29 mouse cellular contexts compared by ENCODE assay signal in genomic region chr10:98718706-98719105, GRCm38 (mm10).
A peak's percentile ranks its signal among the peaks of the same experiment; 100 is the strongest.
DNase-seq lines count a peak whose midpoint lies in the region; ATAC-seq and TF ChIP-seq lines count a peak whose summit lies in the region.
"Had no signal": no experiment of that assay in that cellular context is flagged by ENCODE, and none has a peak within 500 bp of the region (broad histone marks: within the 10 kb centered on the region; RNA-seq: fewer than 3 reads in every experiment).

No protein-coding gene starts in this region.

- no peak for TF ChIP-seq CTCF in G1E (IDR thresholded peaks at IDR 0.05; ENCODE audit: low read depth, low read length)

- no peak overlapping the region for H3K27ac ChIP-seq in liver, embryonic 12.5 days
- no peak overlapping the region for H3K27ac ChIP-seq in forebrain, embryonic 14.5 days (ENCODE audit: low read depth, low read length)
- H3K27ac ChIP-seq: forebrain, embryonic 13.5 days; hindbrain, embryonic 10.5 days; intestine, embryonic 15.5 days; kidney, embryonic 15.5 days; layer of hippocampus, adult 2 months; limb, embryonic 15.5 days; lung, embryonic 15.5 days; midbrain, embryonic 13.5 days had no signal

- WGBS in liver, embryonic 12.5 days (ENCODE audit: insufficient replicate concordance): 42% methylated on average over 4 of the region's 4 CpGs
- WGBS in forebrain, embryonic 14.5 days: 77% methylated on average over 4 of the region's 4 CpGs

- H3K27me3 ChIP-seq in G1E (ENCODE audit: insufficient read depth, low read length): no peaks in the 10 kb centered on the region
- H3K27me3 ChIP-seq in liver, embryonic 12.5 days (replicated peaks): no peaks in the 10 kb centered on the region
- no peaks in the 10 kb centered on the region for H3K27me3 ChIP-seq in forebrain, embryonic 14.5 days (replicated peaks; ENCODE audit: control insufficient read depth, insufficient read depth, low read length)
- H3K27me3 ChIP-seq: forebrain, embryonic 13.5 days; intestine, embryonic 15.5 days; kidney, embryonic 15.5 days; limb, embryonic 15.5 days; lung, embryonic 15.5 days; megakaryocyte, embryonic 14.5 days; midbrain, embryonic 13.5 days; Patski had no signal

- H3K4me1 ChIP-seq in G1E (ENCODE audit: insufficient read depth, low read depth, low read length): peaks cover 58% of the 10 kb centered on the region
- peaks cover 34% of the 10 kb centered on the region for H3K4me1 ChIP-seq in liver, embryonic 12.5 days
- no peaks in the 10 kb centered on the region for H3K4me1 ChIP-seq in forebrain, embryonic 14.5 days (ENCODE audit: control insufficient read depth, insufficient read depth, low read length)
- H3K4me1 ChIP-seq: forebrain, embryonic 13.5 days; hindbrain, embryonic 10.5 days; intestine, embryonic 15.5 days; limb, embryonic 15.5 days; midbrain, embryonic 13.5 days had no signal

- no peak overlapping the region for H3K4me2 ChIP-seq in liver, embryonic 12.5 days
- no peak overlapping the region for H3K4me2 ChIP-seq in forebrain, embryonic 14.5 days (ENCODE audit: low read length)
- H3K4me2 ChIP-seq: forebrain, embryonic 13.5 days; intestine, embryonic 15.5 days; kidney, embryonic 15.5 days; limb, embryonic 15.5 days; lung, embryonic 15.5 days; midbrain, embryonic 13.5 days had no signal

- ATAC-seq in G1E (ENCODE audit: extremely low read depth, insufficient number of reproducible peaks, low FRiP score, poor library complexity, severe bottlenecking): peak; percentile 64
- peak; percentile 88 for ATAC-seq in liver, embryonic 12.5 days
- ATAC-seq in megakaryocyte, adult 5-6 weeks (ENCODE audit: poor library complexity, severe bottlenecking): peak; percentile 81
- no peak for ATAC-seq in forebrain, embryonic 14.5 days
- ATAC-seq in activated CD4-positive, CD25-positive, alpha-beta regulatory T cell, adult 4 months: no peak
- ATAC-seq: forebrain, embryonic 13.5 days; hindbrain, embryonic 16.5 days; intestine, embryonic 15.5 days; midbrain, embryonic 13.5 days; Patski had no signal

- H3K9me3 ChIP-seq in G1E (replicated peaks): no peaks in the 10 kb centered on the region
- H3K9me3 ChIP-seq in liver, embryonic 12.5 days (replicated peaks): no peaks in the 10 kb centered on the region
- H3K9me3 ChIP-seq in forebrain, embryonic 14.5 days (replicated peaks; ENCODE audit: control insufficient read depth, low read length): no peaks in the 10 kb centered on the region
- H3K9me3 ChIP-seq: forebrain, embryonic 13.5 days; hindbrain, embryonic 10.5 days; intestine, embryonic 15.5 days; kidney, embryonic 15.5 days; limb, embryonic 15.5 days; lung, embryonic 15.5 days; megakaryocyte, embryonic 14.5 days; midbrain, embryonic 13.5 days had no signal

- no peak overlapping the region for H3K9ac ChIP-seq in liver, embryonic 12.5 days
- H3K9ac ChIP-seq in forebrain, embryonic 14.5 days (ENCODE audit: low read length): no peak overlapping the region
- H3K9ac ChIP-seq: forebrain, embryonic 13.5 days; intestine, embryonic 15.5 days; kidney, embryonic 15.5 days; limb, embryonic 15.5 days; lung, embryonic 15.5 days; midbrain, embryonic 13.5 days had no signal

- H3K4me3 ChIP-seq in G1E (ENCODE audit: low read depth, low read length): no peak overlapping the region
- H3K4me3 ChIP-seq in liver, embryonic 12.5 days: no peak overlapping the region
- no peak overlapping the region for H3K4me3 ChIP-seq in forebrain, embryonic 14.5 days (ENCODE audit: low read depth, low read length)
- H3K4me3 ChIP-seq: forebrain, embryonic 13.5 days; hindbrain, embryonic 10.5 days; intestine, embryonic 15.5 days; kidney, embryonic 15.5 days; layer of hippocampus, adult 2 months; limb, embryonic 15.5 days; lung, embryonic 15.5 days; megakaryocyte, embryonic 14.5 days; midbrain, embryonic 13.5 days had no signal

- H3K36me3 ChIP-seq in G1E (replicated peaks): no peaks in the 10 kb centered on the region
- H3K36me3 ChIP-seq in liver, embryonic 12.5 days: no peaks in the 10 kb centered on the region
- H3K36me3 ChIP-seq in forebrain, embryonic 14.5 days (ENCODE audit: control insufficient read depth, insufficient read depth, low read length): no peaks in the 10 kb centered on the region
- H3K36me3 ChIP-seq: hindbrain, embryonic 10.5 days; intestine, embryonic 15.5 days; kidney, embryonic 15.5 days; limb, embryonic 15.5 days; lung, embryonic 15.5 days; midbrain, embryonic 13.5 days had no signal

- DNase-seq in G1E (ENCODE audit: low spot score): no peak
- DNase-seq in c-Kit-positive CD71-negative TER-119-negative erythroid progenitor cells, embryonic 14.5 days (ENCODE audit: low read depth): peak; percentile 14
- DNase-seq in adrenal gland, adult 8-10 months: no peak
- no peak for DNase-seq in forebrain, embryonic 14.5 days (ENCODE audit: low spot score)
- no peak for DNase-seq in kidney, adult 11 months
- DNase-seq: adrenal gland, postnatal 25 days; B cell, adult 2 months; cerebellum, adult 2 months; cerebellum, postnatal 25 days; gastrocnemius, postnatal 36 days; heart, postnatal 14 days; kidney, postnatal 25 days; left cerebral cortex, postnatal 4 days; retina, postnatal 1 day; right cerebral cortex, postnatal 14 days had no signal

Comparison
In these comparisons a context has a peak if more than half of its experiments do, and no peak if none do; other contexts are left out.
1. ATAC-seq: peak in G1E (single experiment), liver, embryonic 12.5 days (single experiment) and megakaryocyte, adult 5-6 weeks (single experiment); none in forebrain, embryonic 14.5 days (single experiment) and activated CD4-positive, CD25-positive, alpha-beta regulatory T cell, adult 4 months (single experiment).